Mouse (Mus musculus): ENCODE results near the gene Tubb2b. TPM values are rescaled to one million over a fixed set of nuclear protein-coding genes. Genes with fewer than 3 reads are reported as not detected.

Gene Tubb2b
- polyA plus RNA-seq, 1 experiment, result 438 TPM

DNA sequence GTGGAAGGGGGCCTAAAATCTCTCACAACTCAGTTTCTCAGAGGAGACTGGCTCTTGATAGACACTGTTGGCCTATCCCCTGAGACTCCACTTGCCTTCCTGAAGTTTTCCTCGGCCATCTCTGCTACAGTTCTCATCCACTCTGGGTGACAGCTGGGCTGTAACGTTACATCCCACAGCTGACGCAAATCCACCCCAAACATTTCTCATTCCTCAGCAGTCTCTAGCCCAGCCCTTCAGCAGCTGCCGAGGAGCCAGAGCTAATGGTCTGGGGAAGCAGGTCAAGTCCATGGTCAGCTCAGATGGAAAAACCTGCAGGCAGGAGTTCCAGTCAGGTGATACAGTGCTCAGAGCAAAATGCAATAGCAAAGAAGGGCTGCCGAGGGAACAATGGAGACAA lies 19.2 kb downstream of the Tubb2b start:
- H3K4me2 ChIP-seq (ENCODE audit: low read depth), result peak overlapping the region; percentile 51
- no peak for TF ChIP-seq REST (IDR thresholded peaks at IDR 0.05; ENCODE audit: insufficient read depth, insufficient read length)
- no peak for TF ChIP-seq MAX (IDR thresholded peaks at IDR 0.05; ENCODE audit: low read depth)
- TF ChIP-seq POLR2A (IDR thresholded peaks at IDR 0.05; ENCODE audit: insufficient read length, low read depth), result no peak
- peak; percentile 72 for TF ChIP-seq TCF3 (IDR thresholded peaks at IDR 0.05; ENCODE audit: insufficient read length, low read depth)
- TF ChIP-seq MYOD1 (IDR thresholded peaks at IDR 0.05; ENCODE audit: control insufficient read depth in 1 of 3, insufficient read length in 2 of 3, low read depth in 2 of 3), result peak; percentile 79 to 96 (median 93)
- peak; percentile 91 for TF ChIP-seq TCF12 (IDR thresholded peaks at IDR 0.05; ENCODE audit: insufficient read depth, poor library complexity, severe bottlenecking)
- no peak for TF ChIP-seq SRF (IDR thresholded peaks at IDR 0.05; ENCODE audit: control insufficient read depth, insufficient read length, low read depth)
- peak; percentile 77 to 98 (median 97) for TF ChIP-seq MYOG (IDR thresholded peaks at IDR 0.05; ENCODE audit: control insufficient read depth in 1 of 3, insufficient read depth in 1 of 3, insufficient read length in 2 of 3, low read depth in 2 of 3)
- TF ChIP-seq E2F4 (IDR thresholded peaks at IDR 0.05; ENCODE audit: insufficient read depth), result no peak
- peak; percentile 15; the same call in 1 of the 2 replicates for TF ChIP-seq CEBPB (IDR thresholded peaks at IDR 0.05; ENCODE audit: insufficient read depth, poor library complexity, severe bottlenecking)
- no peak for TF ChIP-seq POLR2AphosphoS2 (IDR thresholded peaks at IDR 0.05; ENCODE audit: insufficient read length, low read depth)
- peak; percentile 24 for TF ChIP-seq USF1 (IDR thresholded peaks at IDR 0.05; ENCODE audit: low read depth)

DNA sequence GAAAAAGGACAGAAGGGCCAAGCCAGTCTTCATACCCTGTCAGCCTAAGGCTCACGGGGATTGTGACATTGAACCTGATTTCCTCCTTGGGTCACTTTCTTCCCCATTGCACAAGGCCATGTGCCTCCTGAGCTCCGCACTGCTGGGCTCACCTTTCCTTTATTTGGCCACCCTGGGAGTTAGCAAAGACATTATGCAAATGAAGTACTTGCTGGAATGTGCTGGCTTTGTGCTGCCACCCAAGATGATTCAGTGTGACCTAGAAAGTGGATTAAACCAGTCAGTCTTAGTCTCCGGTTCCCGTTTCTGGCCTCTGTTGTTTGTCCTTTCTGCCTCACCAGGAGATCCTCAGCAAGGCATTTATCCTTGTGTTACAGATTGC lies 20.6 kb downstream of the Tubb2b start:
- Histone ChIP-seq H3ac (ENCODE audit: control insufficient read depth, insufficient read length) (no peak overlapping the region), H3K27me3 (ENCODE audit: control insufficient read depth, insufficient read depth, insufficient read length) (no peaks in the 10 kb centered on the region), H3K4me2 (ENCODE audit: low read depth) (no peak overlapping the region), H3K79me2 (ENCODE audit: control insufficient read depth, insufficient read depth) (no peaks in the 10 kb centered on the region), H3K36me3 (ENCODE audit: control insufficient read depth, insufficient read depth) (no peaks in the 10 kb centered on the region), H3K4me3 (no peak overlapping the region)
- TF ChIP-seq MYOG (IDR thresholded peaks at IDR 0.05; ENCODE audit: control insufficient read depth in 1 of 3, insufficient read depth in 1 of 3, insufficient read length in 2 of 3, low read depth in 2 of 3) (no peak), REST (IDR thresholded peaks at IDR 0.05; ENCODE audit: insufficient read depth, insufficient read length) (no peak), MAX (IDR thresholded peaks at IDR 0.05; ENCODE audit: low read depth) (no peak), POLR2A (IDR thresholded peaks at IDR 0.05; ENCODE audit: insufficient read length, low read depth) (no peak), CEBPB (IDR thresholded peaks at IDR 0.05; ENCODE audit: insufficient read depth, poor library complexity, severe bottlenecking) (no peak)

More for the DNA sequence above, 19.2 kb downstream of the Tubb2b start:
- no peak overlapping the region for H3K4me3 ChIP-seq
- no peaks in the 10 kb centered on the region for H3K36me3 ChIP-seq (ENCODE audit: control insufficient read depth, insufficient read depth)
- H3K79me2 ChIP-seq (ENCODE audit: control insufficient read depth, insufficient read depth), result no peaks in the 10 kb centered on the region
- no peak overlapping the region for H3ac ChIP-seq (ENCODE audit: control insufficient read depth, insufficient read length)
- H3K27me3 ChIP-seq (ENCODE audit: control insufficient read depth, insufficient read depth, insufficient read length), result no peaks in the 10 kb centered on the region

DNA sequence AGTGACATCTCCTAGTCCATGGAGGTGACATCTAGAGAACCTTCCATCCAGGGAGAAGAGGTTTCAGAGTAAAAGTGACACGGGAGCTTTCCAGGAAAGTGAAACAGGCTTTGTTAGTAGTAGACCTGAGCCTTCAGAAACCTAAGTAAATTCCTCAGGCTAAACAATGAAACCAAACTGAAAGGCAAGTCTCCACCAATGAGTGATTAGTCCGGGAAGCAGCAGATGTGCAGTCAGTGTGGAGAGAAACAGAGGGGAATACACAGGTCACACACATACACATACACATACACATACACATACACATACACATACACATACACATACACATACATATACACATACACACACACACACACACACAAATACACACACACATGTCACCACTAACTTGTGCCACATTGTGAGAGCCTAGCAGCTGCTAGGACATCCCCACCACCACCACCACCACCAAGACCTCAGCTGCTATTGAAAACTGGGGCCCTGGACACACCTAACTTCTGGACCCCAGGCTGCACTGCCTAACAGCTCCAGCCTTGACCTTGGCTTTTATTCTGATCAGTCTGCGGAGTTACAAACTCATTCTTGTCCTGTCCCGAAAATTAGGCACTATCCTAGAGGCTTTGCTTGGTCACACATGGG lies 21.1 kb downstream of the Tubb2b start:
- Histone ChIP-seq H3ac (ENCODE audit: control insufficient read depth, insufficient read length) (no peak overlapping the region), H3K4me2 (ENCODE audit: low read depth) (no peak overlapping the region), H3K4me3 (no peak overlapping the region), H3K27me3 (ENCODE audit: control insufficient read depth, insufficient read depth, insufficient read length) (no peaks in the 10 kb centered on the region), H3K79me2 (ENCODE audit: control insufficient read depth, insufficient read depth) (no peaks in the 10 kb centered on the region), H3K36me3 (ENCODE audit: control insufficient read depth, insufficient read depth) (no peaks in the 10 kb centered on the region)
- TF ChIP-seq MYOD1 (IDR thresholded peaks at IDR 0.05; ENCODE audit: control insufficient read depth in 1 of 3, insufficient read length in 2 of 3, low read depth in 2 of 3), result peak in 1 of 3 experiments; percentile 13
- no peak for TF ChIP-seq MAX (IDR thresholded peaks at IDR 0.05; ENCODE audit: low read depth)
- no peak for TF ChIP-seq USF1 (IDR thresholded peaks at IDR 0.05; ENCODE audit: low read depth)
- TF ChIP-seq MYOG (IDR thresholded peaks at IDR 0.05; ENCODE audit: control insufficient read depth in 1 of 3, insufficient read depth in 1 of 3, insufficient read length in 2 of 3, low read depth in 2 of 3), result peak in 1 of 3 experiments; percentile 64

DNA sequence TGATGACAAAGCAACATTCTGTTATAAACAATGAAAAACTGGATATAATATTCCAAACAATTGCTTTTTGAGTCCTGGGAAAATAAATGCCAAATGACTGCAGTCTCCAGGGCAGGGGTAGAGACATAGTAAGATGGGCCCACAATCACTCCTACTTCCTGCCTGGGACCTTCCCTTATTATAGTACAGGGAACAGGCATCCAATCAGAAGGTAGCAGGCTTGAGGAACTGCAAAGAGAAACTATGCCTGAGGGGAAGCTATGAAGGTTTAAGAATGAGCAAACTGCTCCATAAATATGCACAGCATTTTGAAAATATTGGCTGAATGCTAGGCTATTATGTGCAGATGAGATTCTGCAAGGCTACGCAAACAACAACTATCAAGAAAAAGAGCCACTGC lies 23.3 kb downstream of the Tubb2b start:
- no peaks in the 10 kb centered on the region for H3K79me2 ChIP-seq (ENCODE audit: control insufficient read depth, insufficient read depth)
- H3K4me3 ChIP-seq, result no peak overlapping the region
- TF ChIP-seq E2F4 (IDR thresholded peaks at IDR 0.05; ENCODE audit: insufficient read depth) (no peak), REST (IDR thresholded peaks at IDR 0.05; ENCODE audit: insufficient read depth, insufficient read length) (no peak), TCF12 (IDR thresholded peaks at IDR 0.05; ENCODE audit: insufficient read depth, poor library complexity, severe bottlenecking) (no peak), USF1 (IDR thresholded peaks at IDR 0.05; ENCODE audit: low read depth) (no peak), MAX (IDR thresholded peaks at IDR 0.05; ENCODE audit: low read depth) (no peak), MYOG (IDR thresholded peaks at IDR 0.05; ENCODE audit: control insufficient read depth in 1 of 3, insufficient read depth in 1 of 3, insufficient read length in 2 of 3, low read depth in 2 of 3) (no peak), POLR2AphosphoS2 (IDR thresholded peaks at IDR 0.05; ENCODE audit: insufficient read length, low read depth) (no peak), SRF (IDR thresholded peaks at IDR 0.05; ENCODE audit: control insufficient read depth, insufficient read length, low read depth) (no peak), MYOD1 (IDR thresholded peaks at IDR 0.05; ENCODE audit: control insufficient read depth in 1 of 3, insufficient read length in 2 of 3, low read depth in 2 of 3) (no peak), POLR2A (IDR thresholded peaks at IDR 0.05; ENCODE audit: insufficient read length, low read depth) (no peak), CEBPB (IDR thresholded peaks at IDR 0.05; ENCODE audit: insufficient read depth, poor library complexity, severe bottlenecking) (no peak), TCF3 (IDR thresholded peaks at IDR 0.05; ENCODE audit: insufficient read length, low read depth) (no peak)
- H3K4me2 ChIP-seq (ENCODE audit: low read depth), result no peak overlapping the region
- no peaks in the 10 kb centered on the region for H3K27me3 ChIP-seq (ENCODE audit: control insufficient read depth, insufficient read depth, insufficient read length)
- no peak overlapping the region for H3ac ChIP-seq (ENCODE audit: control insufficient read depth, insufficient read length)
- no peaks in the 10 kb centered on the region for H3K36me3 ChIP-seq (ENCODE audit: control insufficient read depth, insufficient read depth)

DNA sequence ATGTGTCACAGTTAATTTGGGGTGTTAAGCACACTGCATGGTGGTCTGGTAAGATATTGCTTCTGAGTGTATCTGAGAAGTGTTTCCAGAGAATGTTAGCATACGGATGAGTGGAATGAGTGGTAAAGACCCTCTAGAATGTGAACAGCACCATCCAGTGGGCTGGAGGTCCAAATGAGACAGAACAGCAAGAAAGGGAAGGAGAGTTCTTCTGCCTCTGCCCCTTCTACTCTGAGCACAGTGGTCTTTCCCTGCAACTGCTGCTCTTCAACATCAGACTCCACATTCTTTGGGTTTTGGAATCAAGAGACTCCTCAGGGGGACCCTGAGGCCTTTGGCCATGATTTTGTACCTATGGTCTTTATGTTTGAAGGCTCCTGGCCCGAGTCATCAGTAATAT lies 24.0 kb downstream of the Tubb2b start:
- Histone ChIP-seq H3K36me3 (ENCODE audit: control insufficient read depth, insufficient read depth) (no peaks in the 10 kb centered on the region), H3K4me2 (ENCODE audit: low read depth) (no peak overlapping the region), H3K4me3 (no peak overlapping the region), H3K79me2 (ENCODE audit: control insufficient read depth, insufficient read depth) (no peaks in the 10 kb centered on the region), H3K27me3 (ENCODE audit: control insufficient read depth, insufficient read depth, insufficient read length) (no peaks in the 10 kb centered on the region), H3ac (ENCODE audit: control insufficient read depth, insufficient read length) (no peak overlapping the region)
- TF ChIP-seq TCF3 (IDR thresholded peaks at IDR 0.05; ENCODE audit: insufficient read length, low read depth), result no peak
- TF ChIP-seq REST (IDR thresholded peaks at IDR 0.05; ENCODE audit: insufficient read depth, insufficient read length), result no peak
- TF ChIP-seq SRF (IDR thresholded peaks at IDR 0.05; ENCODE audit: control insufficient read depth, insufficient read length, low read depth), result no peak
- TF ChIP-seq MYOD1 (IDR thresholded peaks at IDR 0.05; ENCODE audit: control insufficient read depth in 1 of 3, insufficient read length in 2 of 3, low read depth in 2 of 3), result no peak
- TF ChIP-seq MYOG (IDR thresholded peaks at IDR 0.05; ENCODE audit: control insufficient read depth in 1 of 3, insufficient read depth in 1 of 3, insufficient read length in 2 of 3, low read depth in 2 of 3), result no peak
- no peak for TF ChIP-seq TCF12 (IDR thresholded peaks at IDR 0.05; ENCODE audit: insufficient read depth, poor library complexity, severe bottlenecking)
- TF ChIP-seq POLR2A (IDR thresholded peaks at IDR 0.05; ENCODE audit: insufficient read length, low read depth), result no peak
- TF ChIP-seq POLR2AphosphoS2 (IDR thresholded peaks at IDR 0.05; ENCODE audit: insufficient read length, low read depth), result no peak

Measured in myocyte (in vitro differentiated cells).